Mouse (Mus musculus) c-Kit-negative CD71-positive TER-119-positive erythroid progenitor cells, embryonic 14.5 days (primary cell): ENCODE data around the gene Rftn1.

Experiments used
- DNase-seq: peaks from one replicate; pipeline ENCODE4 v3.0.0-alpha.2; 2013; ENCODE audit warnings: low read depth, low spot score

Rftn1 gene

GRCm38 (mm10) chr17:50031548-50032491, 158.7 kb downstream of the Rftn1 start:
- no peak for DNase-seq

GRCm38 (mm10) chr17:50025651-50026050, 164.8 kb downstream of the Rftn1 start:
- no peak for DNase-seq

GRCm38 (mm10) chr17:50025173-50025626, 165.3 kb downstream of the Rftn1 start:
- DNase-seq, result no peak

- DNase-seq, result no peak
These were observed 169.1 kb downstream of the Rftn1 start for GRCm38 (mm10) chr17:50021400-50021799.

GRCm38 (mm10) chr17:50020211-50021001, 170.1 kb downstream of the Rftn1 start:
- DNase-seq, result peak; percentile 91

GRCm38 (mm10) chr17:50019819-50020210, 170.7 kb downstream of the Rftn1 start:
- peak; percentile 47 for DNase-seq

- peak; percentile 71 for DNase-seq
These were observed 171.4 kb downstream of the Rftn1 start for GRCm38 (mm10) chr17:50019090-50019489.

GRCm38 (mm10) chr17:50014708-50015107, 175.8 kb downstream of the Rftn1 start:
- no peak for DNase-seq

GRCm38 (mm10) chr17:50013848-50014247, 176.6 kb downstream of the Rftn1 start:
- DNase-seq, result no peak

GRCm38 (mm10) chr17:50010096-50010495, 180.4 kb downstream of the Rftn1 start:
- DNase-seq, result no peak

GRCm38 (mm10) chr17:50006721-50007351, 183.6 kb downstream of the Rftn1 start:
- no peak for DNase-seq

GRCm38 (mm10) chr17:50006338-50006720, 184.1 kb downstream of the Rftn1 start:
- no peak for DNase-seq

- DNase-seq, result no peak
These were observed 187.3 kb downstream of the Rftn1 start for GRCm38 (mm10) chr17:50003156-50003555.

- DNase-seq, result no peak
These were observed 188.3 kb downstream of the Rftn1 start for GRCm38 (mm10) chr17:50002171-50002570.

GRCm38 (mm10) chr17:50001754-50002153, 188.7 kb downstream of the Rftn1 start:
- DNase-seq, result no peak

GRCm38 (mm10) chr17:50000580-50000979, 189.9 kb downstream of the Rftn1 start:
- DNase-seq, result no peak

GRCm38 (mm10) chr17:49996626-49997152, 193.8 kb downstream of the Rftn1 start:
- DNase-seq, result no peak

- DNase-seq, result no peak
These were observed 194.4 kb downstream of the Rftn1 start for GRCm38 (mm10) chr17:49996097-49996496.

GRCm38 (mm10) chr17:49995226-49995625, 195.2 kb downstream of the Rftn1 start:
- DNase-seq, result no peak

GRCm38 (mm10) chr17:49993631-49994030, 196.8 kb downstream of the Rftn1 start:
- no peak for DNase-seq
